Mouse (Mus musculus) MEL (cell line): ENCODE measurements around the gene Ifna12.

Source experiments
- CHD2 ChIP-seq: IDR thresholded peaks from 2 replicates; pipeline ENCODE4 v1.6.1; 2011; ENCODE audit warnings: low read length, improper control_type of control experiment
- CTCF ChIP-seq, 3 experiments: IDR thresholded peaks in 2 of 3; conservative IDR thresholded peaks in 1 of 3; 2 replicates each; pipeline ENCODE4 v1.5.1; 2011 to 2012; ENCODE audit warnings: low read length in 3 of 3, low read depth in 2 of 3, mild to moderate bottlenecking in 2 of 3, improper control_type of control experiment in 1 of 3, inconsistent platforms in 1 of 3, mixed read lengths in 1 of 3, moderate library complexity in 1 of 3; ENCODE audit not compliant: control insufficient read depth in 1 of 3, insufficient read depth in 1 of 3, poor library complexity in 1 of 3, severe bottlenecking in 1 of 3
- GABPA ChIP-seq: IDR thresholded peaks from 2 replicates; pipeline ENCODE4 v1.6.1; 2012; ENCODE audit warnings: low read depth, mild to moderate bottlenecking, inconsistent platforms, low read length, improper control_type of control experiment, moderate library complexity

DNA sequence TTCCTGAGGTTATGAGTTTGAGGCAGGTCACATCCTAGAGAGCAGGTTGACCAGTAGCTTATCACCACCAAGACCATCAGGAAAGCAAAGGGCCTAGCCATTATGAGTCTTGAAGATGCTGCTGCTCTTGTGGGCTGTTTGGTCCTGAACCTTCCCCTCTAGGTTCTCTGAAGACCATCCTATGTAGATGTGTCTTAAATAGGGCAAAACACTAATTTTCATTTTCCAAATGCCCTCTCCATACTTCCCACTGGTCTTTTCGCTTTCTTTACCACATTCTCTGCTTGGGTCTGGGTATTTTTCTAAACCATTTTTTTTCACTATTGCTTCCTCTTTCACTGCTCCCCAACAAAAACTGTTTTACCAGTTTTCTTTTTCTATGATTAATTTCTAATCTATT, 10.9 kb downstream of the Ifna12 start, which contains the start of gene Ifna9:
- no peak for TF ChIP-seq CTCF (IDR thresholded peaks at IDR 0.05 in 2 of 3, conservative IDR thresholded peaks at IDR 0.05 in 1 of 3; ENCODE audit: control insufficient read depth in 1 of 3, insufficient read depth in 1 of 3, low read depth in 2 of 3, low read length in 3 of 3, poor library complexity in 1 of 3, severe bottlenecking in 1 of 3)
- no peak for TF ChIP-seq CHD2
- no peak for TF ChIP-seq GABPA
